Mouse (Mus musculus): ENCODE measurements around the gene Kctd2. TPM values are rescaled to one million over a fixed set of nuclear protein-coding genes. Genes with fewer than 3 reads are reported as not detected.

Gene Kctd2
- 14.0 and 32.4 TPM in 2 replicates for polyA plus RNA-seq (2011; ENCODE audit: insufficient read depth, insufficient read length, low replicate concordance, missing spikeins)

- H3K4me1 ChIP-seq (ENCODE audit: control insufficient read depth, insufficient read depth, low read length): peaks cover 1% of the 10 kb centered on the region; the same call in 1 of the 2 replicates
- whole genome bisulfite sequencing: under 1% methylated on average over 56 of the region's 56 CpGs
Measured at GRCm38 (mm10) chr11:115419531-115420237, at the start of gene Kctd2, which contains the start of gene Atp5h. TSS of gene Kctd2 (plus strand) at chr11:115420128. TSS of gene Atp5h (minus strand) at chr11:115419962.

GRCm38 (mm10) chr11:115370368-115370767 is 49.6 kb upstream of the Kctd2 start:
- Histone ChIP-seq H3K27ac (ENCODE audit: control insufficient read depth, insufficient read depth, low read depth, low read length, poor library complexity) (no peak overlapping the region), H3K4me1 (ENCODE audit: control insufficient read depth, insufficient read depth, low read length) (no peaks in the 10 kb centered on the region; the same call in 1 of the 2 replicates), H3K4me3 (replicated peaks; ENCODE audit: control insufficient read depth, low read depth, low read length) (no peak overlapping the region)
- TF ChIP-seq POLR2A (IDR thresholded peaks at IDR 0.05; ENCODE audit: borderline replicate concordance, control insufficient read depth, low read depth, low read length) (no peak), CTCF (IDR thresholded peaks at IDR 0.05; ENCODE audit: control insufficient read depth, insufficient read depth, low read length) (no peak)
- 58% methylated on average over 7 of the region's 7 CpGs for WGBS

More at GRCm38 (mm10) chr11:115419531-115420237, at the start of gene Kctd2, which contains the start of gene Atp5h:
- no peak for TF ChIP-seq CTCF (IDR thresholded peaks at IDR 0.05; ENCODE audit: control insufficient read depth, insufficient read depth, low read length)
- TF ChIP-seq POLR2A (IDR thresholded peaks at IDR 0.05; ENCODE audit: borderline replicate concordance, control insufficient read depth, low read depth, low read length): peak; percentile 65; the same call in 1 of the 2 replicates
- H3K4me3 ChIP-seq (replicated peaks; ENCODE audit: control insufficient read depth, low read depth, low read length): peak within 1 kb of the TSS; percentile 78
- H3K27ac ChIP-seq (ENCODE audit: control insufficient read depth, insufficient read depth, low read depth, low read length, poor library complexity): peak within 1 kb of the TSS; percentile 25

GRCm38 (mm10) chr11:115371354-115371753 is 48.6 kb upstream of the Kctd2 start:
- Histone ChIP-seq H3K4me3 (replicated peaks; ENCODE audit: control insufficient read depth, low read depth, low read length) (no peak overlapping the region), H3K4me1 (ENCODE audit: control insufficient read depth, insufficient read depth, low read length) (no peaks in the 10 kb centered on the region; the same call in 1 of the 2 replicates), H3K27ac (ENCODE audit: control insufficient read depth, insufficient read depth, low read depth, low read length, poor library complexity) (no peak overlapping the region)
- TF ChIP-seq CTCF (IDR thresholded peaks at IDR 0.05; ENCODE audit: control insufficient read depth, insufficient read depth, low read length) (no peak), POLR2A (IDR thresholded peaks at IDR 0.05; ENCODE audit: borderline replicate concordance, control insufficient read depth, low read depth, low read length) (no peak)
- 75% methylated on average over 8 of the region's 8 CpGs for WGBS

- no peaks in the 10 kb centered on the region; the same call in 1 of the 2 replicates for H3K4me1 ChIP-seq (ENCODE audit: control insufficient read depth, insufficient read depth, low read length)
- no peak overlapping the region for H3K4me3 ChIP-seq (replicated peaks; ENCODE audit: control insufficient read depth, low read depth, low read length)
- WGBS: 59% methylated on average over 1 of the region's 1 CpGs
- H3K27ac ChIP-seq (ENCODE audit: control insufficient read depth, insufficient read depth, low read depth, low read length, poor library complexity): no peak overlapping the region
- TF ChIP-seq CTCF (IDR thresholded peaks at IDR 0.05; ENCODE audit: control insufficient read depth, insufficient read depth, low read length): no peak
- no peak for TF ChIP-seq POLR2A (IDR thresholded peaks at IDR 0.05; ENCODE audit: borderline replicate concordance, control insufficient read depth, low read depth, low read length)
Measured at GRCm38 (mm10) chr11:115372015-115372414, 47.9 kb upstream of the Kctd2 start.

- no peak for TF ChIP-seq CTCF (IDR thresholded peaks at IDR 0.05; ENCODE audit: control insufficient read depth, insufficient read depth, low read length)
- TF ChIP-seq POLR2A (IDR thresholded peaks at IDR 0.05; ENCODE audit: borderline replicate concordance, control insufficient read depth, low read depth, low read length): no peak
- H3K4me3 ChIP-seq (replicated peaks; ENCODE audit: control insufficient read depth, low read depth, low read length): no peak overlapping the region
- WGBS: 40% methylated on average over 2 of the region's 2 CpGs
- H3K4me1 ChIP-seq (ENCODE audit: control insufficient read depth, insufficient read depth, low read length): no peaks in the 10 kb centered on the region; the same call in 1 of the 2 replicates
- no peak overlapping the region for H3K27ac ChIP-seq (ENCODE audit: control insufficient read depth, insufficient read depth, low read depth, low read length, poor library complexity)
Measured at GRCm38 (mm10) chr11:115372737-115373136, 47.2 kb upstream of the Kctd2 start.

- WGBS: 3% methylated on average over 30 of the region's 30 CpGs
- 0 out of 2 replicates have a peak, but pooled peaks have one; percentile 20 for TF ChIP-seq POLR2A (IDR thresholded peaks at IDR 0.05; ENCODE audit: borderline replicate concordance, control insufficient read depth, low read depth, low read length)
- TF ChIP-seq CTCF (IDR thresholded peaks at IDR 0.05; ENCODE audit: control insufficient read depth, insufficient read depth, low read length): no peak
- H3K4me3 ChIP-seq (replicated peaks; ENCODE audit: control insufficient read depth, low read depth, low read length): no peak overlapping the region
- H3K4me1 ChIP-seq (ENCODE audit: control insufficient read depth, insufficient read depth, low read length): no peaks in the 10 kb centered on the region
- H3K27ac ChIP-seq (ENCODE audit: control insufficient read depth, insufficient read depth, low read depth, low read length, poor library complexity): no peak overlapping the region
Measured at GRCm38 (mm10) chr11:115373805-115374694, 45.9 kb upstream of the Kctd2 start.

- H3K27ac ChIP-seq (ENCODE audit: control insufficient read depth, insufficient read depth, low read depth, low read length, poor library complexity): no peak overlapping the region
- WGBS: 51% methylated on average over 12 of the region's 12 CpGs
- no peaks in the 10 kb centered on the region for H3K4me1 ChIP-seq (ENCODE audit: control insufficient read depth, insufficient read depth, low read length)
- TF ChIP-seq CTCF (IDR thresholded peaks at IDR 0.05; ENCODE audit: control insufficient read depth, insufficient read depth, low read length) (no peak), POLR2A (IDR thresholded peaks at IDR 0.05; ENCODE audit: borderline replicate concordance, control insufficient read depth, low read depth, low read length) (no peak)
- H3K4me3 ChIP-seq (replicated peaks; ENCODE audit: control insufficient read depth, low read depth, low read length): no peak overlapping the region
Measured at GRCm38 (mm10) chr11:115374695-115375425, 45.1 kb upstream of the Kctd2 start.

All from bone marrow, adult 2 months (tissue).